ENCODE assay signal across 27 mouse cellular contexts in the genomic region with DNA sequence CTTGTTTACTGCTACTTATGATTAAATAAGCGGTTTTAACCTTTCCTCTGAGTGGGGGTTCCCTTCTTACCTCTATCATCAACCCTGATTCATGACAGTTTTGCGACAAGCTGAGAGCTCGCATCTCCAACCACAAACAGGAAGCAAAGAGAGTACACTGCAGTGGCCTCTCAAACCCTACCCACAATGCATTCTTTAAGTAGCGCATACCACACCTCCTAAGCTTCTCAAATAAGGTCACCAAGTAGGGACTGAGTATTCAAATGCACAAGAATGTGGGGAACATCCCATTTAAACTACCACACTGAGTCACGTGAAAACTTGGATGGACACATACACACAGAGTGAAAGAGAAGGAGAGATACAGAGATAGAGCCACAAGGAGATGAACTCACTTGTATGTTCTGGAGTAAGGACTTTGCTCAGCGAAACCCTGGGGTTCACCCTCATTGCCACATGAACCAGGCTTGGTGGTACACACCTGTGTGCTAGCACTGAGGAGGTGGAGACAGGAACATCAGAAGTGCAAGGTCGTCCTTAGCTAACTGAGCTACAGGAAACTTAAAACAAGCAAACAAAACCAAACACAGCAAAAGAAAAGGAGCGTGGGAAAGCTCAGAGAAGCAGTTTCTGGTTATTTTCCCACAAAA. TPM values are rescaled to one million over a fixed set of nuclear protein-coding genes. Genes with fewer than 3 reads are reported as not detected.
A peak's percentile ranks its signal among the peaks of the same experiment; 100 is the strongest.
DNase-seq lines count a peak whose midpoint lies in the region; TF ChIP-seq lines count a peak whose summit lies in the region.
"Had no signal": no experiment of that assay in that cellular context is flagged by ENCODE, and none has a peak within 500 bp of the region (broad histone marks: within the 10 kb centered on the region; RNA-seq: fewer than 3 reads in every experiment).

No protein-coding gene starts in this region.

- no peak for TF ChIP-seq RAD21 in CH12.LX (IDR thresholded peaks at IDR 0.05; ENCODE audit: low read depth, low read length)

- H3K9ac ChIP-seq in CH12.LX (ENCODE audit: insufficient read depth, low read depth), result no peak overlapping the region
- H3K9ac ChIP-seq: embryonic facial prominence, embryonic 13.5 days; forebrain, postnatal 0 days; intestine, embryonic 15.5 days had no signal

- H3K79me2 ChIP-seq in CH12.LX (replicated peaks; ENCODE audit: control insufficient read depth, extremely low read depth, insufficient read depth, poor library complexity, severe bottlenecking), result no peaks in the 10 kb centered on the region

- no peak for TF ChIP-seq POLR2A in CH12.LX (IDR thresholded peaks at IDR 0.05; ENCODE audit: low read depth, low read length)

- DNase-seq in 416B (ENCODE audit: low read depth) (peak; percentile 39), CH12.LX (ENCODE audit: extremely low read depth) (peak; percentile 4), ZHBTc4 (ENCODE audit: low read depth, low spot score) (peak; percentile 42)
- peak; percentile 24 to 30 for DNase-seq in thymus, postnatal 10 days (ENCODE audit: low spot score in 2 of 2)
- DNase-seq in left cerebral cortex, adult 9 months (ENCODE audit: low spot score in 2 of 2), result no peak
- DNase-seq in right cerebral cortex, postnatal 14 days, result no peak
- no peak for DNase-seq in urinary bladder, adult 18-20 months (ENCODE audit: low spot score in 2 of 2)
- DNase-seq in left cerebral cortex, adult 11 months (ENCODE audit: low spot score), result no peak
- DNase-seq: adrenal gland, postnatal 14 days; cerebellum, adult 11-12 months; cerebellum, postnatal 10 days; forebrain, postnatal 0 days; kidney, adult 2 months; kidney, postnatal 36 days; liver; lung, postnatal 36 days; right cerebral cortex, adult 18-20 months; right cerebral cortex, postnatal 4 days had no signal

- H3K36me3 ChIP-seq in CH12.LX (replicated peaks in 1 of 2; ENCODE audit: control insufficient read depth in 1 of 2, insufficient read depth in 1 of 2, low read length in 1 of 2), result no peaks in the 10 kb centered on the region
- H3K36me3 ChIP-seq: embryonic facial prominence, embryonic 13.5 days; forebrain, embryonic 10.5 days; intestine, embryonic 15.5 days had no signal

- in situ Hi-C loops in CH12.LX (cut with MboI; ENCODE audit: low pct_ligation_motif_present, low pct_unique_long_range_greater_than_20kb, low sequenced_read_pairs), result loop anchor here (10.0 to 25.0 kb wide), 2 partner anchors 268 to 365 kb away; a partner anchor contains a TSS

- TF ChIP-seq EP300 in CH12.LX (IDR thresholded peaks at IDR 0.05; ENCODE audit: low read length), result no peak

- no peaks in the 10 kb centered on the region for H3K27me3 ChIP-seq in CH12.LX (replicated peaks)
- H3K27me3 ChIP-seq: embryonic facial prominence, embryonic 13.5 days; intestine, embryonic 15.5 days had no signal

- no peak overlapping the region for H3K4me3 ChIP-seq in CH12.LX (replicated peaks in 1 of 3; ENCODE audit: low read depth in 2 of 3, low read length in 2 of 3, poor library complexity in 1 of 3)
- H3K4me3 ChIP-seq: embryonic facial prominence, embryonic 13.5 days; forebrain, embryonic 10.5 days; intestine, embryonic 15.5 days; layer of hippocampus, adult 2 months had no signal

- H3K9me3 ChIP-seq in CH12.LX (replicated peaks; ENCODE audit: low read length), result no peaks in the 10 kb centered on the region
- H3K9me3 ChIP-seq: embryonic facial prominence, embryonic 13.5 days; intestine, embryonic 15.5 days had no signal

- H3K27ac ChIP-seq in CH12.LX (ENCODE audit: insufficient read depth, low read depth), result no peak overlapping the region
- H3K27ac ChIP-seq: embryonic facial prominence, embryonic 13.5 days; forebrain, embryonic 10.5 days; intestine, embryonic 15.5 days; layer of hippocampus, adult 2 months; stomach, postnatal 0 days had no signal

- no peak overlapping the region for H3K4me2 ChIP-seq in CH12.LX (ENCODE audit: insufficient read depth, low read depth, poor library complexity, severe bottlenecking)
- H3K4me2 ChIP-seq: embryonic facial prominence, embryonic 13.5 days; intestine, embryonic 15.5 days; midbrain, embryonic 11.5 days had no signal

- H3K4me1 ChIP-seq in CH12.LX (ENCODE audit: control insufficient read depth in 1 of 2, insufficient read depth in 2 of 2), result peaks cover 2 to 14% of the 10 kb centered on the region in 2 experiments; a peak in 3 of 4 replicates
- H3K4me1 ChIP-seq: embryonic facial prominence, embryonic 13.5 days; intestine, embryonic 15.5 days had no signal

- dilution Hi-C loops in CH12.LX (cut with MboI; ENCODE audit: extremely low pct_ligation_motif_present, extremely low pct_unique_long_range_greater_than_20kb, low sequenced_read_pairs), result no loop called here

- no peak for TF ChIP-seq CTCF in CH12.LX (conservative IDR thresholded peaks at IDR 0.05 in 1 of 2, IDR thresholded peaks at IDR 0.05 in 1 of 2; ENCODE audit: low read depth in 2 of 2, low read length in 2 of 2)

TF ChIP-seq in CH12.LX, 34 proteins besides CTCF, POLR2A, EP300 and RAD21:
- TF ChIP-seq NRF1 (IDR thresholded peaks at IDR 0.05; ENCODE audit: low read depth, low read length) (no peak), USF1 (IDR thresholded peaks at IDR 0.05; ENCODE audit: low read depth, low read length) (no peak)

RNA-seq across cellular contexts. Expression of a gene that starts 46.3 kb away (rescaled TPM):
- total RNA-seq in CH12.LX (2012; rRNA removed) (13.1 and 16.0 TPM in 2 replicates), CH12.LX (2014; rRNA removed) (24.1 and 25.7 TPM in 2 replicates)
- polyA plus RNA-seq in CH12.LX (2012; ENCODE audit: insufficient read length, low read depth), result 22.7 and 24.4 TPM in 2 replicates

RNA-seq across cellular contexts. Expression of a gene that starts 53.7 kb away (rescaled TPM):
- total RNA-seq in CH12.LX (2012; rRNA removed) (0.13 and 0.17 TPM in 2 replicates), CH12.LX (2014; rRNA removed) (not detected in 2 replicates)
- 0.08 and 0.23 TPM in 2 replicates for polyA plus RNA-seq in CH12.LX (2012; ENCODE audit: insufficient read length, low read depth)
- total RNA-seq: common myeloid progenitor, adult 5-6 weeks; heart, postnatal 25 days; neutrophil, adult 5-6 weeks had no signal

Comparison
In these comparisons a context has a peak if more than half of its experiments do, and no peak if none do; other contexts are left out.
1. DNase-seq: peak in 416B (single experiment), CH12.LX (single experiment), ZHBTc4 (single experiment) and thymus, postnatal 10 days (2 of 2); none in left cerebral cortex, adult 9 months (0 of 2), right cerebral cortex, postnatal 14 days (single experiment), urinary bladder, adult 18-20 months (0 of 2) and left cerebral cortex, adult 11 months (single experiment).